Mouse (Mus musculus) NIH3T3 (cell line): ENCODE data around the gene Shb.
"Not testable (repeated sequence)": the region's sequence is repeated elsewhere in the genome, so short reads cannot be mapped to it uniquely, and the experiment has no call there.

Experiments
- DNase-seq: peaks from one replicate; pipeline ENCODE4 v3.0.0-alpha.2; 2012; ENCODE audit warnings: low read depth

Gene Shb

GRCm38 (mm10) chr4:45393658-45394057 lies 138.6 kb downstream of the Shb start:
- DNase-seq: no peak

GRCm38 (mm10) chr4:45392994-45393393 lies 139.3 kb downstream of the Shb start:
- no peak for DNase-seq

DNA sequence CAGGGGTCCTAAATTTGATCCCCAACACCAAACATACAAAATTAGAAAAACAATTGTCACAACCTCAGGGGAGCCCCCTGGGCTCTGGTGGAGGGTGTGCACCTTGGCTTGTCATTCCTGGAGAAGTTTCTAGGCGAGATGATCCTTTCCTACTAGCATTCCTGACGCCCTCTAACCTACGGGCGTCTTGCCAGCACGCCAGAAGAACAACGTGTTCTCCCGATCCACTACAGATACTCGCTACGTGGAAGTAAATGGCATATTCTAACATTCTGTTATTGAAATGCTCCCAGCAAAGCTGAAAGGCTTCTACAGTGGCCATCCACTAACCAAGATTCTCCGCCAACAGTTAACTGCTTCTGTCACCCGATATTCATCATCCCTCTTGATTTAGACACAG lies 139.7 kb downstream of the Shb start:
- no peak for DNase-seq

DNA sequence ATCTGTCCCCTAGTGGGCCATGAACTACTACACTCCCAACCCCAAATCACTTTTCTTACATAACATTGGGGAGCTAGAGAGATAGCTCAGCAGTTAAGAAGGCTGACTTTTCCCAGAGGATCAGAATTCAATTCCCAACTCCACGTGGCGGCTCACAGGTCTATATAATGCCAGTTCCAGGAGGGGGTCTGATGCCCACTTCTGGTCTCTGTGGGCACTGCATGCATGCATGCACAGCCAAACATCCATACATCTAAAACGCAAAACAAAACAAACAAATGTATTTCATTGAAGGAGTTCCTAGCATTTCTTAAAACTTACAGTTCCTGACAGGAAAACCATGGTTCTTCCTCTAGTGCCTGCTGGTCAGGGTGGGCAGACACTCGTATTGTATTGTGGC lies 140.2 kb downstream of the Shb start:
- no peak for DNase-seq

- DNase-seq: not testable (repeated sequence)
Measured at GRCm38 (mm10) chr4:45387296-45387695, 145.0 kb downstream of the Shb start.

DNA sequence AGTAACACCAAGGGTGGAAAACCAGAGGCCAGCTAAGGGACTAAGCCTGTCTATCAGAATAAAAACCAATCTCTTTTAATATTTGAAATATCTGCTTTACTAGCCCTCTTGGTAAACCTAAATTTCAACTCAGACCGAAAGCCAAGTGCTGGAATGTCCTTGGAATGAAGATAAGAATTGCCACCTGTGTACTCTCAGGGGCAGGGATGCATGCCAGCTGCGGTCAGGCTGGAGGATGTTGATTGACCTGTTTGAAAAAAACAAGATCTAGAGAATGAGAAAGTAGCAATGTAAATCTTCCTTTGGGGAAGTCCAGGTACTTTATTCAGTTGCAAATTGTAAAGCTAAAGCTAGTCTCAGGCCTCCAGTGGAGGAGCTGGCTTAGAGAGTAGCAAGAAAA lies 150.1 kb downstream of the Shb start:
- not testable (repeated sequence) for DNase-seq

- not testable (repeated sequence) for DNase-seq
Measured at GRCm38 (mm10) chr4:45380903-45381580, 151.2 kb downstream of the Shb start.

GRCm38 (mm10) chr4:45376573-45376972 lies 155.7 kb downstream of the Shb start:
- no peak for DNase-seq

DNA sequence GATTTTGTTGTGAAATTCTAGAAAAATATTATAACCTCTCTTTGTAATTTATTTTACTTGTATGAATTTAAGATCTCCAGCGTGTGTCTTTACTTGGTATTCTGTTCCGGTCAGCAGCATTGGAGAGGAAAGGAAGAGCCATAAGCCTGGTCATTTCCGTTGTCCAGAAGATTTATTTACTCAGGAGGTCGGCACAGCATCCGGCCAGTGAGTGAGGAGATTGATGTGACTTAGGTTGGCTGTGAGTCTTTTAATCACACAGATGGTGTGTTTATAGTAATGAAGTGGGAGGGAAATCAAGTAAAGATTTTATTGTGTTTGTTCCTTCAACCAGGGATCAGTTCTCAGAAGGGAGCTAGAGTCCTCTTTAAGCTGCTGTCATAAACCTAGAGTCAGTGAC lies 157.4 kb downstream of the Shb start:
- DNase-seq: no peak
